Mouse (Mus musculus) liver, embryonic 13.5 days (tissue): Measurements from ENCODE around the gene Mitf. TPM values are rescaled to one million over a fixed set of nuclear protein-coding genes. Genes with fewer than 3 reads are reported as not detected.

Experiments
- ATAC-seq: fragments of 200-750 bp; cut with Nextera tagmentation; 2 replicates; pipeline ENCODE4 v1.8.0; 2017; ENCODE audit warnings: low read depth, mild to moderate bottlenecking, moderate number of reproducible peaks, moderate library complexity
- DNase-seq: peaks from one replicate; pipeline ENCODE4 v3.0.0; 2022
- H3K27ac ChIP-seq: fragments of 300-500 bp; sonication (generic); 2 replicates; pipeline ENCODE4 v1.5.1; 2015; ENCODE audit warnings: moderate library complexity, mild to moderate bottlenecking, inconsistent platforms
- H3K27me3 ChIP-seq: fragments of 300-500 bp; sonication (generic); 2 replicates; pipeline ENCODE4 v1.6.1; 2015; ENCODE audit warnings: mild to moderate bottlenecking, inconsistent platforms
- H3K36me3 ChIP-seq: fragments of 300-500 bp; sonication (generic); 2 replicates; pipeline ENCODE4 v1.6.1; 2015; ENCODE audit warnings: mild to moderate bottlenecking, inconsistent platforms
- H3K4me1 ChIP-seq: fragments of 300-500 bp; sonication (generic); replicated peaks from 2 replicates; pipeline ENCODE4 v1.6.1; 2015; ENCODE audit warnings: inconsistent platforms
- H3K4me2 ChIP-seq: fragments of 300-500 bp; sonication (generic); 2 replicates; pipeline ENCODE4 v1.6.1; 2015; ENCODE audit warnings: inconsistent platforms, mild to moderate bottlenecking, moderate library complexity
- H3K4me3 ChIP-seq: fragments of 300-500 bp; sonication (generic); replicated peaks from 2 replicates; pipeline ENCODE4 v1.5.1; 2015; ENCODE audit warnings: mild to moderate bottlenecking, inconsistent platforms
- H3K9ac ChIP-seq: fragments of 300-500 bp; sonication (generic); 2 replicates; pipeline ENCODE4 v1.6.1; 2015; ENCODE audit warnings: mild to moderate bottlenecking, inconsistent platforms
- H3K9me3 ChIP-seq: fragments of 300-500 bp; sonication (generic); replicated peaks from 2 replicates; pipeline ENCODE4 v1.6.1; 2016; ENCODE audit warnings: inconsistent platforms
- WGBS: fragments of 180-500 bp; shearing (Covaris S2); methylation state at CpG from one replicate; pipeline ENCODE4 v1.1.7; 2015; ENCODE audit not compliant: insufficient replicate concordance; 5-methylcytosine and 5-hydroxymethylcytosine counted together
- polyA plus RNA-seq: library from polyadenylated mRNA; unstranded; fragments of >200 nt; fragmentation: Nextera tagmentation; extraction: Ambion mirVana; gene quantifications from 2 replicates; pipeline ENCODE4 v1.2.1, GENCODE M21; 2015

Mitf gene
- polyA plus RNA-seq, 1 experiment from 2014 or later, result 0.45 TPM

GRCm38 (mm10) chr6:97950033-97950881, 143.4 kb downstream of the Mitf start:
- no peaks in the 10 kb centered on the region for H3K4me1 ChIP-seq
- DNase-seq (no peak), ATAC-seq (no peak)
- 74% methylated on average over 13 of the region's 13 CpGs for WGBS
- H3K27me3 ChIP-seq, result no peaks in the 10 kb centered on the region
- no peak overlapping the region for H3K4me2 ChIP-seq
- H3K9me3 ChIP-seq, result no peaks in the 10 kb centered on the region
- H3K27ac ChIP-seq, result no peak overlapping the region
- H3K9ac ChIP-seq, result no peak overlapping the region
- H3K4me3 ChIP-seq, result no peak overlapping the region
- H3K36me3 ChIP-seq, result no peaks in the 10 kb centered on the region

GRCm38 (mm10) chr6:97950882-97951245, 144.0 kb downstream of the Mitf start:
- no peaks in the 10 kb centered on the region for H3K27me3 ChIP-seq
- no peak for ATAC-seq
- H3K9ac ChIP-seq, result no peak overlapping the region
- DNase-seq, result no peak
- no peaks in the 10 kb centered on the region for H3K9me3 ChIP-seq
- H3K4me3 ChIP-seq, result no peak overlapping the region
- no peaks in the 10 kb centered on the region for H3K36me3 ChIP-seq
- H3K27ac ChIP-seq, result no peak overlapping the region
- no peaks in the 10 kb centered on the region for H3K4me1 ChIP-seq
- no peak overlapping the region for H3K4me2 ChIP-seq
- 65% methylated on average over 2 of the region's 2 CpGs for WGBS

GRCm38 (mm10) chr6:97951711-97952110, 144.9 kb downstream of the Mitf start:
- Histone ChIP-seq H3K36me3 (no peaks in the 10 kb centered on the region), H3K27me3 (no peaks in the 10 kb centered on the region), H3K9ac (no peak overlapping the region), H3K4me3 (no peak overlapping the region), H3K4me1 (no peaks in the 10 kb centered on the region), H3K9me3 (no peaks in the 10 kb centered on the region), H3K4me2 (no peak overlapping the region), H3K27ac (no peak overlapping the region)
- ATAC-seq (no peak), DNase-seq (no peak)
- WGBS, result 68% methylated on average over 1 of the region's 1 CpGs

GRCm38 (mm10) chr6:97952845-97953244, 146.0 kb downstream of the Mitf start:
- H3K9me3 ChIP-seq, result no peaks in the 10 kb centered on the region
- no peaks in the 10 kb centered on the region for H3K4me1 ChIP-seq
- no peak overlapping the region for H3K4me2 ChIP-seq
- DNase-seq (no peak), ATAC-seq (no peak)
- no peak overlapping the region for H3K9ac ChIP-seq
- H3K27me3 ChIP-seq, result no peaks in the 10 kb centered on the region
- no peak overlapping the region for H3K4me3 ChIP-seq
- H3K27ac ChIP-seq, result no peak overlapping the region
- no peaks in the 10 kb centered on the region for H3K36me3 ChIP-seq
- 74% methylated on average over 8 of the region's 8 CpGs for WGBS

- Histone ChIP-seq H3K27me3 (no peaks in the 10 kb centered on the region), H3K27ac (no peak overlapping the region), H3K4me2 (no peak overlapping the region), H3K9ac (no peak overlapping the region), H3K9me3 (no peaks in the 10 kb centered on the region), H3K36me3 (no peaks in the 10 kb centered on the region), H3K4me3 (no peak overlapping the region), H3K4me1 (no peaks in the 10 kb centered on the region)
- 66% methylated on average over 6 of the region's 6 CpGs for WGBS
- ATAC-seq (no peak), DNase-seq (no peak)
These were observed 149.3 kb downstream of the Mitf start for GRCm38 (mm10) chr6:97956121-97956520.

GRCm38 (mm10) chr6:97956636-97957035, 149.8 kb downstream of the Mitf start:
- Histone ChIP-seq H3K9ac (no peak overlapping the region), H3K9me3 (no peaks in the 10 kb centered on the region), H3K36me3 (no peaks in the 10 kb centered on the region), H3K4me1 (no peaks in the 10 kb centered on the region), H3K27ac (no peak overlapping the region), H3K27me3 (no peaks in the 10 kb centered on the region), H3K4me3 (no peak overlapping the region), H3K4me2 (no peak overlapping the region)
- ATAC-seq (no peak), DNase-seq (no peak)
- 35% methylated on average over 10 of the region's 10 CpGs for WGBS

GRCm38 (mm10) chr6:97958276-97958675, 151.4 kb downstream of the Mitf start:
- no peak overlapping the region for H3K27ac ChIP-seq
- H3K4me2 ChIP-seq, result no peak overlapping the region
- ATAC-seq (no peak), DNase-seq (no peak)
- no peak overlapping the region for H3K4me3 ChIP-seq
- no peak overlapping the region for H3K9ac ChIP-seq
- no peaks in the 10 kb centered on the region for H3K27me3 ChIP-seq
- H3K9me3 ChIP-seq, result no peaks in the 10 kb centered on the region
- H3K4me1 ChIP-seq, result no peaks in the 10 kb centered on the region
- H3K36me3 ChIP-seq, result no peaks in the 10 kb centered on the region
- 63% methylated on average over 4 of the region's 4 CpGs for WGBS

- Histone ChIP-seq H3K4me3 (no peak overlapping the region), H3K4me1 (no peaks in the 10 kb centered on the region), H3K9ac (no peak overlapping the region), H3K9me3 (no peaks in the 10 kb centered on the region), H3K27ac (no peak overlapping the region), H3K27me3 (no peaks in the 10 kb centered on the region), H3K36me3 (no peaks in the 10 kb centered on the region), H3K4me2 (no peak overlapping the region)
- no peak for DNase-seq
- 34% methylated on average over 2 of the region's 2 CpGs for WGBS
- no peak for ATAC-seq
These were observed 154.9 kb downstream of the Mitf start for GRCm38 (mm10) chr6:97961776-97962175.

- 31% methylated on average over 1 of the region's 1 CpGs for WGBS
- H3K4me1 ChIP-seq, result no peaks in the 10 kb centered on the region
- DNase-seq (no peak), ATAC-seq (no peak)
- H3K27ac ChIP-seq, result no peak overlapping the region
- H3K36me3 ChIP-seq, result no peaks in the 10 kb centered on the region
- H3K27me3 ChIP-seq, result no peaks in the 10 kb centered on the region
- no peak overlapping the region for H3K4me2 ChIP-seq
- no peak overlapping the region for H3K4me3 ChIP-seq
- H3K9ac ChIP-seq, result no peak overlapping the region
- H3K9me3 ChIP-seq, result no peaks in the 10 kb centered on the region
These were observed 155.5 kb downstream of the Mitf start for GRCm38 (mm10) chr6:97962311-97962710.

- no peak for ATAC-seq
- H3K27ac ChIP-seq, result no peak overlapping the region
- no peaks in the 10 kb centered on the region for H3K36me3 ChIP-seq
- no peak overlapping the region for H3K4me2 ChIP-seq
- no peak overlapping the region for H3K4me3 ChIP-seq
- H3K4me1 ChIP-seq, result no peaks in the 10 kb centered on the region
- no peak for DNase-seq
- no peaks in the 10 kb centered on the region for H3K9me3 ChIP-seq
- no peak overlapping the region for H3K9ac ChIP-seq
- H3K27me3 ChIP-seq, result no peaks in the 10 kb centered on the region
- WGBS, result 58% methylated on average over 3 of the region's 3 CpGs
These were observed 157.9 kb downstream of the Mitf start for GRCm38 (mm10) chr6:97964750-97965149.

- Histone ChIP-seq H3K36me3 (no peaks in the 10 kb centered on the region), H3K4me3 (no peak overlapping the region), H3K27ac (no peak overlapping the region), H3K9me3 (no peaks in the 10 kb centered on the region), H3K9ac (no peak overlapping the region), H3K4me1 (no peaks in the 10 kb centered on the region), H3K4me2 (no peak overlapping the region), H3K27me3 (no peaks in the 10 kb centered on the region)
- DNase-seq (no peak), ATAC-seq (no peak)
- 73% methylated on average over 9 of the region's 9 CpGs for WGBS
These were observed 174.8 kb downstream of the Mitf start for GRCm38 (mm10) chr6:97981668-97982067.

- Histone ChIP-seq H3K9ac (no peak overlapping the region), H3K27me3 (no peaks in the 10 kb centered on the region), H3K27ac (no peak overlapping the region), H3K9me3 (no peaks in the 10 kb centered on the region), H3K4me1 (no peaks in the 10 kb centered on the region), H3K4me2 (no peak overlapping the region), H3K36me3 (no peaks in the 10 kb centered on the region), H3K4me3 (no peak overlapping the region)
- DNase-seq (no peak), ATAC-seq (no peak)
- WGBS, result 32% methylated on average over 9 of the region's 9 CpGs
These were observed 178.8 kb downstream of the Mitf start for GRCm38 (mm10) chr6:97985658-97986057.
